Mouse (Mus musculus) cerebellum, adult 2 months (tissue): ENCODE data around the gene Abhd17b.

ENCODE experiments used
- CTCF ChIP-seq: fragments of 200-500 bp; IDR thresholded peaks from 2 replicates; pipeline ENCODE4 v1.5.1; 2011; ENCODE audit warnings: low read depth, mild to moderate bottlenecking, control low read depth, low read length, moderate library complexity, borderline replicate concordance; ENCODE audit not compliant: insufficient read depth
- POLR2A ChIP-seq: fragments of 200-500 bp; IDR thresholded peaks from 2 replicates; pipeline ENCODE4 v1.6.1; 2011; ENCODE audit warnings: low read length, control low read depth, borderline replicate concordance; ENCODE audit not compliant: insufficient read depth

DNA sequence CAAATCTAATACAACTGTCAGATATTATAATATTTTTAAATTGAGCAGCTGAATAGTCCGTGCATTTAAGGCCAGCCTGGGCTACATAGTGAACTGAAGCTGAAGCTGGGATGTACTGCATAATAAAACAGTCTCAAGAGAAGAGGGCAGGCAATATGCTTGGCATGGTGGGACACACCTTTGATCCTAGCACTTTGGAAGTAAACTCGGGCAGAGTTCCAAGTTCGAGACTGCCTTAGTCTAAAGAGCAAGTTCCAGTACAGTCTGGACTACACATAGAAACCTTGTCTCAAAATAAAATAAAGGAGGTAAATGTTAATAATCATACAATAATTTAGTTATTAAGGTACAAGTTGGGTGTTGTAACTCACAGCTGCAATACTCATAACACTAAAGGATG is 27.1 kb downstream of the Abhd17b start:
- TF ChIP-seq POLR2A (no peak), CTCF (no peak)
